8 mouse cellular contexts compared by ENCODE assay signal in the genomic region with DNA sequence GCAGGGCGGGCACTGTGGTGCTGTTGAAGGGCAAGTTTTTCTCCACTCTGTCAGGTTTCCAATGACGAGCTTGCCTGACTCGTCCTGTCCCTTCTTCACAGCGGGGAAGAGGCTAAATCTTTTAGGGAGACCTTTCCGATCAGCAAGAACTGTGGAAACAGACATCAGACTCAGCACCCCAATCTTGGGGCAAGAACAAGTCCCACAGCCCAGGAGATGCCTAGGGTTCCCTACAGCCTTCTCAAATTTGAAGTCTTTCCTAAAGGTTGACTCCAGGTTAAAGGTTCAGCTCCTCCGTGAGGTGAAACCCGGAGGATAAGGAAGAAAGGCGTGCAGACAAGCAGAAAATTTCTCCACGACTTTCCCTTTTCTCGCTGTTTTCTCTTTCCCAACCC. TPM values are rescaled to one million over a fixed set of nuclear protein-coding genes. Genes with fewer than 3 reads are reported as not detected.
DNase-seq lines count a peak whose midpoint lies in the region; ATAC-seq and TF ChIP-seq lines count a peak whose summit lies in the region.

No protein-coding gene starts in this region.

- TF ChIP-seq RAD21 in CH12.LX (IDR thresholded peaks at IDR 0.05; ENCODE audit: low read depth, low read length): no peak

- H3K27me3 ChIP-seq in heart, embryonic 10.5 days (ENCODE audit: insufficient read depth, poor library complexity, severe bottlenecking): peaks cover 10% of the 10 kb centered on the region; the same call in 1 of the 2 replicates
- peaks cover 63% of the 10 kb centered on the region for H3K27me3 ChIP-seq in CH12.LX (replicated peaks)
- no peaks in the 10 kb centered on the region for H3K27me3 ChIP-seq in forebrain, embryonic 16.5 days (replicated peaks; ENCODE audit: control insufficient read depth, insufficient read depth, low read length)
- peaks cover 24% of the 10 kb centered on the region for H3K27me3 ChIP-seq in liver, embryonic 16.5 days (ENCODE audit: control insufficient read depth, insufficient read depth, low read depth, low read length)

- in situ Hi-C loops in CH12.LX (cut with MboI; ENCODE audit: low pct_ligation_motif_present, low pct_unique_long_range_greater_than_20kb, low sequenced_read_pairs): no loop called here

- no peaks in the 10 kb centered on the region for H3K36me3 ChIP-seq in heart, embryonic 10.5 days
- H3K36me3 ChIP-seq in CH12.LX (replicated peaks in 1 of 2; ENCODE audit: control insufficient read depth in 1 of 2, insufficient read depth in 1 of 2, low read length in 1 of 2): no peaks in the 10 kb centered on the region
- no peaks in the 10 kb centered on the region for H3K36me3 ChIP-seq in forebrain, embryonic 16.5 days (ENCODE audit: control insufficient read depth, insufficient read depth)
- H3K36me3 ChIP-seq in liver, embryonic 16.5 days (ENCODE audit: control insufficient read depth, insufficient read depth): no peaks in the 10 kb centered on the region

- dilution Hi-C loops in CH12.LX (cut with MboI; ENCODE audit: extremely low pct_ligation_motif_present, extremely low pct_unique_long_range_greater_than_20kb, low sequenced_read_pairs): no loop called here

- 0 out of 2 replicates have a peak overlapping the region, but pooled peaks have one; percentile 29 for H3K4me2 ChIP-seq in CH12.LX (ENCODE audit: insufficient read depth, low read depth, poor library complexity, severe bottlenecking)
- peak overlapping the region; percentile 91 for H3K4me2 ChIP-seq in forebrain, embryonic 16.5 days (ENCODE audit: low read length)
- peak overlapping the region; percentile 63 for H3K4me2 ChIP-seq in liver, embryonic 16.5 days (ENCODE audit: low read depth, low read length)

- TF ChIP-seq EP300 in CH12.LX (IDR thresholded peaks at IDR 0.05; ENCODE audit: low read length): no peak

- intact Hi-C loops in heart, postnatal 36 days (cut with DNase I): no loop called here

- no peak for TF ChIP-seq POLR2A in CH12.LX (IDR thresholded peaks at IDR 0.05; ENCODE audit: low read depth, low read length)

- peaks cover 33% of the 10 kb centered on the region for H3K4me1 ChIP-seq in heart, embryonic 10.5 days
- H3K4me1 ChIP-seq in CH12.LX (ENCODE audit: control insufficient read depth in 1 of 2, insufficient read depth in 2 of 2): peaks cover 0 to 4% of the 10 kb centered on the region in 2 experiments; a peak in 2 of 4 replicates
- H3K4me1 ChIP-seq in forebrain, embryonic 16.5 days (replicated peaks; ENCODE audit: control insufficient read depth, insufficient read depth, low read length): peaks cover 15% of the 10 kb centered on the region
- H3K4me1 ChIP-seq in liver, embryonic 16.5 days (ENCODE audit: control insufficient read depth, low read depth, low read length): peaks cover 7% of the 10 kb centered on the region; the same call in 1 of the 2 replicates

- no peak overlapping the region for H3K9ac ChIP-seq in CH12.LX (ENCODE audit: insufficient read depth, low read depth)
- H3K9ac ChIP-seq in forebrain, embryonic 16.5 days (replicated peaks; ENCODE audit: low read depth, low read length): peak overlapping the region; percentile 79
- H3K9ac ChIP-seq in liver, embryonic 16.5 days (ENCODE audit: low read depth, low read length): peak overlapping the region; percentile 39; the same call in 1 of the 2 replicates

- H3K27ac ChIP-seq in heart, embryonic 10.5 days: peak overlapping the region; percentile 93
- H3K27ac ChIP-seq in CH12.LX (ENCODE audit: insufficient read depth, low read depth): no peak overlapping the region
- H3K27ac ChIP-seq in forebrain, embryonic 16.5 days (ENCODE audit: low read length): peak overlapping the region; percentile 97
- H3K27ac ChIP-seq in liver, embryonic 16.5 days (ENCODE audit: low read length): no peak overlapping the region

- peak overlapping the region; percentile 65 for H3K4me3 ChIP-seq in heart, embryonic 10.5 days
- no peak overlapping the region for H3K4me3 ChIP-seq in CH12.LX (replicated peaks in 1 of 3; ENCODE audit: low read depth in 2 of 3, low read length in 2 of 3, poor library complexity in 1 of 3)
- peak overlapping the region; percentile 58 for H3K4me3 ChIP-seq in forebrain, embryonic 16.5 days (replicated peaks; ENCODE audit: low read length)
- H3K4me3 ChIP-seq in liver, embryonic 16.5 days (ENCODE audit: low read depth, low read length): peak overlapping the region; percentile 47; the same call in 1 of the 2 replicates

- no peaks in the 10 kb centered on the region for H3K79me2 ChIP-seq in CH12.LX (replicated peaks; ENCODE audit: control insufficient read depth, extremely low read depth, insufficient read depth, poor library complexity, severe bottlenecking)

- WGBS in heart, embryonic 10.5 days: 6% methylated on average over 10 of the region's 10 CpGs
- WGBS in forebrain, embryonic 16.5 days: 4% methylated on average over 10 of the region's 10 CpGs
- WGBS in liver, embryonic 16.5 days (ENCODE audit: insufficient replicate concordance): 16% methylated on average over 10 of the region's 10 CpGs

- H3K9me3 ChIP-seq in heart, embryonic 10.5 days: no peaks in the 10 kb centered on the region
- H3K9me3 ChIP-seq in CH12.LX (replicated peaks; ENCODE audit: low read length): peaks cover under 1% of the 10 kb centered on the region
- no peaks in the 10 kb centered on the region for H3K9me3 ChIP-seq in forebrain, embryonic 16.5 days (ENCODE audit: control insufficient read depth, low read length)
- H3K9me3 ChIP-seq in liver, embryonic 16.5 days (replicated peaks; ENCODE audit: control insufficient read depth, low read length): no peaks in the 10 kb centered on the region

- no peak for TF ChIP-seq CTCF in CH12.LX (conservative IDR thresholded peaks at IDR 0.05 in 1 of 2, IDR thresholded peaks at IDR 0.05 in 1 of 2; ENCODE audit: low read depth in 2 of 2, low read length in 2 of 2)

- peak; percentile 74 for DNase-seq in heart, embryonic 10.5 days (ENCODE audit: low spot score)
- no peak for DNase-seq in heart, postnatal 36 days
- DNase-seq in CH12.LX (ENCODE audit: extremely low read depth): no peak
- no peak for DNase-seq in adrenal gland, postnatal 36 days
- DNase-seq in Muller cell, postnatal 12 days (ENCODE audit: inconsistent ontology term): no peak
- DNase-seq in gastrocnemius, postnatal 10 days: no peak

- ATAC-seq in forebrain, embryonic 16.5 days: no peak
- ATAC-seq in liver, embryonic 16.5 days (ENCODE audit: low read depth): no peak

RNA-seq across cellular contexts. Expression of a gene that starts 10.7 kb away (rescaled TPM):
- polyA plus RNA-seq in heart, embryonic 10.5 days (2016; fragmentation: Nextera tagmentation; extraction: Ambion mirVana): 25.0 and 28.8 TPM in 2 replicates
- 10 to 100 TPM; 18.7 to 22.7 TPM for total RNA-seq in heart, postnatal 36 days (2021)
- total RNA-seq in CH12.LX (2012; rRNA removed) (0.04 TPM in 2 replicates), CH12.LX (2014; rRNA removed) (0.04 TPM in 1 of 2 replicates, not detected in the other)
- polyA plus RNA-seq in CH12.LX (2012; ENCODE audit: insufficient read length, low read depth): 0.04 TPM in 2 replicates
- polyA plus RNA-seq in forebrain, embryonic 16.5 days (2015; fragmentation: Nextera tagmentation; extraction: Ambion mirVana): 35.7 and 41.6 TPM in 2 replicates
- 1.2 and 1.4 TPM in 2 replicates for polyA plus RNA-seq in liver, embryonic 16.5 days (2015; fragmentation: Nextera tagmentation; extraction: Ambion mirVana)
- 10 to 100 TPM in 1 of 2 experiments, 1 to 10 TPM in 1; 8.8 to 13.3 TPM for total RNA-seq in adrenal gland, postnatal 36 days (2021)
- 10 to 100 TPM; 72.4 to 87.7 TPM for total RNA-seq in gastrocnemius, postnatal 10 days (2021)

RNA-seq across cellular contexts. Expression of a gene that starts 11.7 kb away (rescaled TPM):
- polyA plus RNA-seq in heart, embryonic 10.5 days (2016; fragmentation: Nextera tagmentation; extraction: Ambion mirVana): 35.8 and 126 TPM in 2 replicates
- total RNA-seq in heart, postnatal 36 days (2021): not detected
- 0.38 TPM in 2 replicates for total RNA-seq in CH12.LX (2012; rRNA removed)
- 0.27 TPM in 1 of 2 replicates, not detected in the other for total RNA-seq in CH12.LX (2014; rRNA removed)
- polyA plus RNA-seq in CH12.LX (2012; ENCODE audit: insufficient read length, low read depth): 0.97 and 1.0 TPM in 2 replicates
- 18.9 and 19.4 TPM in 2 replicates for polyA plus RNA-seq in forebrain, embryonic 16.5 days (2015; fragmentation: Nextera tagmentation; extraction: Ambion mirVana)
- 0.09 and 0.25 TPM in 2 replicates for polyA plus RNA-seq in liver, embryonic 16.5 days (2015; fragmentation: Nextera tagmentation; extraction: Ambion mirVana)
- under 1 TPM in 1 of 2 experiments, not detected in 1; 0.33 TPM for total RNA-seq in adrenal gland, postnatal 36 days (2021)
- total RNA-seq in gastrocnemius, postnatal 10 days (2021): 1 to 10 TPM in 1 of 2 experiments, under 1 TPM in 1; 0.96 to 1.1 TPM

RNA-seq across cellular contexts. Expression of a gene that starts 29.7 kb away (rescaled TPM):
- polyA plus RNA-seq in heart, embryonic 10.5 days (2016; fragmentation: Nextera tagmentation; extraction: Ambion mirVana): 16.8 and 21.0 TPM in 2 replicates
- total RNA-seq in heart, postnatal 36 days (2021): 1 to 10 TPM; 4.8 to 5.2 TPM
- total RNA-seq in CH12.LX (2012; rRNA removed) (11.4 and 12.3 TPM in 2 replicates), CH12.LX (2014; rRNA removed) (7.3 and 8.0 TPM in 2 replicates)
- 11.7 and 12.5 TPM in 2 replicates for polyA plus RNA-seq in CH12.LX (2012; ENCODE audit: insufficient read length, low read depth)
- polyA plus RNA-seq in forebrain, embryonic 16.5 days (2015; fragmentation: Nextera tagmentation; extraction: Ambion mirVana): 18.4 and 23.5 TPM in 2 replicates
- 5.2 and 5.7 TPM in 2 replicates for polyA plus RNA-seq in liver, embryonic 16.5 days (2015; fragmentation: Nextera tagmentation; extraction: Ambion mirVana)
- total RNA-seq in adrenal gland, postnatal 36 days (2021): 10 to 100 TPM; 14.3 to 16.1 TPM
- 1 to 10 TPM; 4.8 to 7.0 TPM for total RNA-seq in gastrocnemius, postnatal 10 days (2021)

RNA-seq across cellular contexts. Expression of a gene that starts 30.1 kb away (rescaled TPM):
- 39.6 and 55.1 TPM in 2 replicates for polyA plus RNA-seq in heart, embryonic 10.5 days (2016; fragmentation: Nextera tagmentation; extraction: Ambion mirVana)
- 10 to 100 TPM; 10.2 to 12.3 TPM for total RNA-seq in heart, postnatal 36 days (2021)
- total RNA-seq in CH12.LX (2012; rRNA removed) (40.8 and 52.9 TPM in 2 replicates), CH12.LX (2014; rRNA removed) (68.8 and 76.2 TPM in 2 replicates)
- 44.5 and 45.0 TPM in 2 replicates for polyA plus RNA-seq in CH12.LX (2012; ENCODE audit: insufficient read length, low read depth)
- 43.5 and 49.4 TPM in 2 replicates for polyA plus RNA-seq in forebrain, embryonic 16.5 days (2015; fragmentation: Nextera tagmentation; extraction: Ambion mirVana)
- polyA plus RNA-seq in liver, embryonic 16.5 days (2015; fragmentation: Nextera tagmentation; extraction: Ambion mirVana): 17.2 and 17.5 TPM in 2 replicates
- 10 to 100 TPM; 20.7 to 22.0 TPM for total RNA-seq in adrenal gland, postnatal 36 days (2021)
- 10 to 100 TPM; 10.7 to 15.0 TPM for total RNA-seq in gastrocnemius, postnatal 10 days (2021)

RNA-seq across cellular contexts. Expression of a gene that starts 39.8 kb away (rescaled TPM):
- 0.05 TPM in 1 of 2 replicates, not detected in the other for polyA plus RNA-seq in heart, embryonic 10.5 days (2016; fragmentation: Nextera tagmentation; extraction: Ambion mirVana)
- under 1 TPM in 1 of 2 experiments, not detected in 1; 0.19 TPM for total RNA-seq in heart, postnatal 36 days (2021)
- 0.04 TPM in 1 of 2 replicates, not detected in the other for total RNA-seq in CH12.LX (2012; rRNA removed)
- total RNA-seq in CH12.LX (2014; rRNA removed): not detected in 2 replicates
- not detected in 2 replicates for polyA plus RNA-seq in CH12.LX (2012; ENCODE audit: insufficient read length, low read depth)
- 34.8 and 43.6 TPM in 2 replicates for polyA plus RNA-seq in forebrain, embryonic 16.5 days (2015; fragmentation: Nextera tagmentation; extraction: Ambion mirVana)
- polyA plus RNA-seq in liver, embryonic 16.5 days (2015; fragmentation: Nextera tagmentation; extraction: Ambion mirVana): 0.04 TPM in 1 of 2 replicates, not detected in the other
- 10 to 100 TPM; 45.9 to 47.8 TPM for total RNA-seq in adrenal gland, postnatal 36 days (2021)
- total RNA-seq in gastrocnemius, postnatal 10 days (2021): 1 to 10 TPM in 1 of 2 experiments, under 1 TPM in 1; 0.61 to 1.9 TPM

Comparison
In these comparisons a context has a peak if more than half of its experiments do, and no peak if none do; other contexts are left out.
1. H3K27ac ChIP-seq: peak in heart, embryonic 10.5 days (single experiment) and forebrain, embryonic 16.5 days (single experiment); none in CH12.LX (single experiment) and liver, embryonic 16.5 days (single experiment).
2. H3K4me3 ChIP-seq: peak in heart, embryonic 10.5 days (single experiment), forebrain, embryonic 16.5 days (single experiment) and liver, embryonic 16.5 days (single experiment); none in CH12.LX (0 of 3).
3. H3K4me2 ChIP-seq: peak in every context shown above with its lines; median percentile 91 in forebrain, embryonic 16.5 days; 63 in liver, embryonic 16.5 days; 29 in CH12.LX.
4. RNA of a gene that starts 10.7 kb away (total RNA-seq): 72.4 to 87.7 TPM in gastrocnemius, postnatal 10 days, 18.7 to 22.7 TPM in heart, postnatal 36 days and 8.8 to 13.3 TPM in adrenal gland, postnatal 36 days; 0.04 TPM in CH12.LX; every median in the first group is over 4 times any median in the second.